Comparison of ENCODE assay signal across 9 mouse cellular contexts in the genomic region with DNA sequence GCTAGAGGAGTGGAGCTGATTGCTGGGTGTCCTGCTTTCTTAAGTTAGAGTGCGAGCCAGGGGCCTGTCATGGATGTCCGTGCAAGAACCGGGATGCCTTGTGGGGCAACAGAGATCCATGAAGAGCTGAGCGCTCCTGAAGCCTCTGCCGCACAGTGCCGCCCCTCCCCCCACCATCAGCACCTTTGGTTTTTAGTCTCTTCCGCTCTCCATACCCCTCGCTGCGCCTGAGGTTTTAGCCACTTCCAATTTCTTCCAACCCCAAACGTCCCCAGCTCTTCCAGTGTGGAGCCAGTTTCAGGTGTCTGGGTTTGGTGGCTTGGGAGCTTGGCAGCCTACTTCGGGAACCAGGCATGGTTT. TPM values are rescaled to one million over a fixed set of nuclear protein-coding genes. Genes with fewer than 3 reads are reported as not detected.
DNase-seq lines count a peak whose midpoint lies in the region; ATAC-seq and TF ChIP-seq lines count a peak whose summit lies in the region.
"Had no signal": no experiment of that assay in that cellular context is flagged by ENCODE, and none has a peak within 500 bp of the region (broad histone marks: within the 10 kb centered on the region; RNA-seq: fewer than 3 reads in every experiment).

No protein-coding gene starts in this region.

- no peaks in the 10 kb centered on the region for H3K36me3 ChIP-seq in megakaryocyte, embryonic 14.5 days (replicated peaks; ENCODE audit: low read length)

- H3K27me3 ChIP-seq in megakaryocyte, embryonic 14.5 days (replicated peaks), result peaks cover 27% of the 10 kb centered on the region

- DNase-seq in left cerebral cortex, adult 2 months (ENCODE audit: extremely low spot score in 1 of 2, low spot score in 2 of 2), result peak in 1 of 2 experiments; percentile 12
- DNase-seq in left cerebral cortex, adult 8-10 months (ENCODE audit: low spot score in 2 of 2), result no peak
- DNase-seq in adrenal gland, postnatal 14 days, result peak; percentile 60
- DNase-seq in kidney, postnatal 10 days, result peak; percentile 71
- peak; percentile 11 to 26 for DNase-seq in spleen, postnatal 36 days (ENCODE audit: low spot score in 2 of 2)
- no peak for DNase-seq in cerebellum, adult 8-10 months

- peak; percentile 33 for ATAC-seq in granulocyte monocyte progenitor cell, adult 5-6 weeks (replicated peaks; ENCODE audit: poor library complexity, severe bottlenecking)

- TF ChIP-seq CTCF in left cerebral cortex, adult 2 months (IDR thresholded peaks at IDR 0.05), result no peak

- no peak overlapping the region for H3K27ac ChIP-seq in left cerebral cortex, adult 2 months
- H3K27ac ChIP-seq: macrophage had no signal

- peaks cover 14% of the 10 kb centered on the region for H3K4me1 ChIP-seq in megakaryocyte, embryonic 14.5 days

- intact Hi-C loops in left cerebral cortex, adult 2 months (cut with DNase I), result no loop called here

- H3K4me3 ChIP-seq in left cerebral cortex, adult 2 months, result peak overlapping the region; percentile 14; the same call in 1 of the 2 replicates
- H3K4me3 ChIP-seq in megakaryocyte, embryonic 14.5 days (replicated peaks), result peak overlapping the region; percentile 80

- peaks cover 8% of the 10 kb centered on the region; the same call in 1 of the 2 replicates for H3K9me3 ChIP-seq in megakaryocyte, embryonic 14.5 days

RNA-seq across cellular contexts. Expression of a gene that starts 0.9 kb away (rescaled TPM):
- total RNA-seq in left cerebral cortex, adult 2 months (2021), result under 1 TPM; 0.20 to 0.47 TPM
- under 1 TPM; 0.33 to 0.46 (median 0.37) TPM for total RNA-seq in left cerebral cortex, adult 8-10 months (2022)
- 6.9 and 9.3 TPM in 2 replicates for total RNA-seq in adrenal gland, postnatal 14 days (2021)
- 1.6 and 2.9 TPM in 2 replicates for total RNA-seq in granulocyte monocyte progenitor cell, adult 5-6 weeks (2014; fragmentation: Nextera tagmentation)
- 1.5 and 2.1 TPM in 2 replicates for total RNA-seq in granulocyte monocyte progenitor cell, adult 5-6 weeks (2017)
- not detected in 2 replicates for polyA plus RNA-seq in megakaryocyte, embryonic 14.5 days (2012; ENCODE audit: insufficient read depth, low replicate concordance)

Comparison
In these comparisons a context has a peak if more than half of its experiments do, and no peak if none do; other contexts are left out.
1. DNase-seq: peak in adrenal gland, postnatal 14 days (single experiment), kidney, postnatal 10 days (single experiment) and spleen, postnatal 36 days (2 of 2); none in left cerebral cortex, adult 8-10 months (0 of 2) and cerebellum, adult 8-10 months (single experiment).